Mouse (Mus musculus): ENCODE data around the gene Swsap1.

DNA sequence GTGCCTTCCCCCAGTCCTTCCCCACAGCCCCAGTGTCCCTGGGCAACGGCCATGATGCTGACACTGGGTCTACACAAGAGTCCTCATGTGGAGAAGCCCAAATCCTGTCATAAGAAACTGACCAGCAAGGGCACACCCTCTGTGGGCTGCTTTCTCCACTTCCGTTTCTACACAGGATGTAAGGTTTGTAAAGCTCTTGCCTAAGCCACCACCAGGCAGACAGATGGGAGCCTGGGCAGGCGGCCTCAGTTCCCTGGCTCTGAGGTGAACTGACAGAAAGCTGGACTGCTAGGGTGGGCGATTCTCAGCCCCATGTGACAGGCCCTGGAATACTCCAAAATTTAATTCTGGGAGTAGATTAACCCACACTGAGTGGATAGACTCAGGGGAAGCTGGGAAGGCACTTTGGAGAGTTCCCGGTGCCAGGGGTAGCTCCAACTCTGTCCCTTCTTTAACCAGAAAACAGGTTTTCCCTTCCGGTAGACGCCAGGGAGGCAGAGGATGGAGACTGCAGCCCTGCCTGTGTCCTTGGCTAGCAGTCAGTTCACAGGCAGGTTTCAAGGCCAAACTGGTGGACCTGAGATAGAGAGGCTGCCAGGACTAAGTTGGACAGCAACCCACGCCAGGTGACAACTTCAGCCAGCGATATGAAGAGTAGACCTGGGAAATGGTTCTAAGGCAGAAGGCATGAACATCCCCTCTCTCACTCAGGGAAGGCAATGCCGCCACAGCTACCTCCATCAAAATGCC lies 45.9 kb upstream of the Swsap1 start:
- TF ChIP-seq POLR2A (IDR thresholded peaks at IDR 0.05; ENCODE audit: insufficient read length, low read depth) = no peak
- no peak for TF ChIP-seq MYOG (IDR thresholded peaks at IDR 0.05; ENCODE audit: control insufficient read depth in 1 of 3, insufficient read depth in 1 of 3, insufficient read length in 2 of 3, low read depth in 2 of 3)
- no peak for TF ChIP-seq E2F4 (IDR thresholded peaks at IDR 0.05; ENCODE audit: insufficient read depth)
- TF ChIP-seq SRF (IDR thresholded peaks at IDR 0.05; ENCODE audit: control insufficient read depth, insufficient read length, low read depth) = no peak

Data from myocyte (in vitro differentiated cells).